Mouse (Mus musculus): ENCODE results near the gene Cacna1d.

DNA sequence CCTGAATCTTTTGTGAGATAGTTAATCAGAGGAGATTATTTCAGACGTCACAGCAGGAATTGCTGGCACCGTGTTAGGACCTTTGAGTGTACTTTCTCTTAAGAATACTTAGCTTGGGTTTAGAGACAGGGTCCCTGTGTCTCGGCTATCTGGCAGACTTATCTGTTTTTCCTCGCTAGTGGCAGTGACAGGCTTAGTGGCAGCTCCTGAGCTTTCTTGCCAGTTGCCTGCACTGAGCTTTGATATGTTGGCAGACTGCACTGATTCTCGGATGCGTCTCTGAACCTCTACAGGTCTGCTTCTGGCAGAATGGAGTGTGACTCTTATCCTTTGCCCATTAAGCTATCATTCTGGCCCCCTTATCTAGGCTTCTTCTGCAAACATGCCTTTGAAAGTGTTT lies 3.7 kb upstream of the Cacna1d start:
- TF ChIP-seq CTCF (IDR thresholded peaks at IDR 0.05; ENCODE audit: low read depth, low read length) (no peak), POLR2A (IDR thresholded peaks at IDR 0.05; ENCODE audit: borderline replicate concordance, low read depth, low read length) (no peak)
